Mouse (Mus musculus) kidney, embryonic 14.5 days (tissue): ENCODE results near the gene Gsdma2. TPM values are rescaled to one million over a fixed set of nuclear protein-coding genes. Genes with fewer than 3 reads are reported as not detected.
"Not testable (repeated sequence)": the region's sequence is repeated elsewhere in the genome, so short reads cannot be mapped to it uniquely, and the experiment has no call there.

Source experiments
- ATAC-seq: fragments of 200-750 bp; cut with Nextera tagmentation; 2 replicates; pipeline ENCODE4 v1.8.0; 2017; ENCODE audit warnings: moderate number of reproducible peaks, mild to moderate bottlenecking, moderate TSS enrichment, moderate library complexity; ENCODE audit not compliant: low FRiP score, low TSS enrichment
- H3K27ac ChIP-seq: fragments of 300-500 bp; sonication (generic); 2 replicates; pipeline ENCODE4 v1.5.1; 2014; ENCODE audit warnings: low read depth, mild to moderate bottlenecking, low read length, moderate library complexity, mixed read lengths
- H3K27me3 ChIP-seq: fragments of 300-500 bp; sonication (generic); 2 replicates; pipeline ENCODE4 v1.6.1; 2014; ENCODE audit warnings: mild to moderate bottlenecking, low read length; ENCODE audit not compliant: control insufficient read depth, insufficient read depth
- H3K36me3 ChIP-seq: fragments of 300-500 bp; sonication (generic); 2 replicates; pipeline ENCODE4 v1.6.1; 2014; ENCODE audit warnings: low read length, mixed read lengths; ENCODE audit not compliant: control insufficient read depth, insufficient read depth
- H3K4me1 ChIP-seq: fragments of 300-500 bp; sonication (generic); 2 replicates; pipeline ENCODE4 v1.6.1; 2014; ENCODE audit warnings: low read length, mixed read lengths; ENCODE audit not compliant: control insufficient read depth, insufficient read depth
- H3K4me2 ChIP-seq: fragments of 300-500 bp; sonication (generic); replicated peaks from 2 replicates; pipeline ENCODE4 v1.6.1; 2014; ENCODE audit warnings: low read depth, mild to moderate bottlenecking, low read length
- H3K4me3 ChIP-seq: fragments of 300-500 bp; sonication (generic); 2 replicates; pipeline ENCODE4 v1.5.1; 2014; ENCODE audit warnings: mild to moderate bottlenecking, low read length
- H3K9ac ChIP-seq: fragments of 300-500 bp; sonication (generic); 2 replicates; pipeline ENCODE4 v1.6.1; 2014; ENCODE audit warnings: low read depth, mild to moderate bottlenecking, low read length, moderate library complexity
- H3K9me3 ChIP-seq: fragments of 300-500 bp; sonication (generic); 2 replicates; pipeline ENCODE4 v1.6.1; 2016; ENCODE audit warnings: low read length; ENCODE audit not compliant: control insufficient read depth
- whole genome bisulfite sequencing: fragments of 180-500 bp; shearing (Covaris S2); extraction: QIAGEN DNeasy Blood & Tissue Kit; methylation state at CpG from one replicate; pipeline ENCODE4 v1.1.7; 2014; 5-methylcytosine and 5-hydroxymethylcytosine counted together
- polyA plus RNA-seq: library from polyadenylated mRNA; unstranded; fragments of >200 nt; fragmentation: Nextera tagmentation; extraction: Ambion mirVana; gene quantifications from 2 replicates; pipeline ENCODE4 v1.2.1, GENCODE M21; 2014

Gene Gsdma2
- polyA plus RNA-seq: not detected in 2 replicates

- Histone ChIP-seq H3K4me3 (no peak within 1 kb of the TSS), H3K27me3 (no peaks in the 10 kb centered on the region), H3K4me2 (no peak within 1 kb of the TSS), H3K36me3 (no peaks in the 10 kb centered on the region), H3K9me3 (no peaks in the 10 kb centered on the region), H3K27ac (no peak within 1 kb of the TSS), H3K9ac (no peak within 1 kb of the TSS), H3K4me1 (no peaks in the 10 kb centered on the region)
- ATAC-seq: no peak
- 63% methylated on average over 2 of the region's 2 CpGs for WGBS
Measured at GRCm38 (mm10) chr11:98646459-98646858, at the start of gene Gsdma2. Gsdma2 (plus strand) TSS chr11:98646759.

DNA sequence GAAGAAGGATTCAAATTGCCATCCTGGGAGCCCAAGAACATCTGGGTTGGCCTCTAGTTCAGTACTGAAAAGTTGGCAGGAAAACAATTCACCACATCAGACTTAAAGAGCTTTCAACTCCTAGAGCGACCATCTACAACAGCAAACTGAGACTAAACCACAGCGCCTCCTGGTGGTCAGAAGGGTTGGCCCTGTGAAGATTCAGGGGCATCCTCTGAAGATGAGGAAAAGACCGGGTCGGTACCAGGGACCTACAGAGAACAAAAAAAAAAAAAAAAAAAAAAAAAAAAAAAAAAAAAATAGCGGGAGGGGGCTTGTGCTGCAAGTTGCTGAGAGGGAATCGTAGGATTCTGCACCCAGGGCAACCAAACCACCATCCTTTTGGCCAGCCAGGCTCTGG is 49.2 kb upstream of the Gsdma2 start:
- 0 out of 2 replicates have a peak, but pooled peaks have one; percentile 43 for ATAC-seq
- 45% methylated on average over 6 of the region's 6 CpGs for WGBS
- Histone ChIP-seq H3K4me2 (no peak overlapping the region), H3K4me1 (0 out of 2 replicates have a peak, but pooled peaks cover 8% of the 10 kb centered on the region), H3K36me3 (no peaks in the 10 kb centered on the region), H3K27me3 (peaks cover 18% of the 10 kb centered on the region), H3K27ac (no peak overlapping the region), H3K9me3 (no peaks in the 10 kb centered on the region), H3K9ac (no peak overlapping the region), H3K4me3 (no peak overlapping the region)

DNA sequence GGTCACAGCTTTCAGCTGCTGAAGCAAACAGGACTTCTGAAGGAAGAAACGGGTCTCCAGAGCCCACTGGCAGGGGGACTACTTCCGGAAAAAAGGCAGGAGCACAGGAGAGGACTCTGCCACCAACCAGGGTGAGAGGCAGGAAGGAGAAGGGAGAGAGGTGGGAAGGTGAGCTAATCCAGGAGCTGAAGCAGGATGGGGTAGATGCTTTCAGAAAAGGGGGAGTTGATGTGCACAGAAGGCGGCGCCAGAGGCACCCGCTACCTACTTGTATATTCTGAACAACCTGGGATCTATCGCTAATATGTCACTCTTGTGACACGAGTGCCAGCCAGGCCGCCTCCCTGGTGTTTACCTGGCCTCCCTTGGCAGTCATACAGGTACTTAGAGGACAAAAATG is 48.6 kb upstream of the Gsdma2 start, which contains the start of gene Lrrc3c:
Gene Lrrc3c (plus strand): TSS at position 301 of the 400 bp plus-strand sequence.
- Histone ChIP-seq H3K9me3 (no peaks in the 10 kb centered on the region), H3K4me3 (no peak within 1 kb of the TSS), H3K27ac (no peak within 1 kb of the TSS), H3K36me3 (no peaks in the 10 kb centered on the region), H3K4me1 (0 out of 2 replicates have a peak, but pooled peaks cover 10% of the 10 kb centered on the region), H3K4me2 (no peak within 1 kb of the TSS), H3K27me3 (peaks cover 18% of the 10 kb centered on the region), H3K9ac (no peak within 1 kb of the TSS)
- ATAC-seq: no peak
- 88% methylated on average over 8 of the region's 8 CpGs for WGBS

DNA sequence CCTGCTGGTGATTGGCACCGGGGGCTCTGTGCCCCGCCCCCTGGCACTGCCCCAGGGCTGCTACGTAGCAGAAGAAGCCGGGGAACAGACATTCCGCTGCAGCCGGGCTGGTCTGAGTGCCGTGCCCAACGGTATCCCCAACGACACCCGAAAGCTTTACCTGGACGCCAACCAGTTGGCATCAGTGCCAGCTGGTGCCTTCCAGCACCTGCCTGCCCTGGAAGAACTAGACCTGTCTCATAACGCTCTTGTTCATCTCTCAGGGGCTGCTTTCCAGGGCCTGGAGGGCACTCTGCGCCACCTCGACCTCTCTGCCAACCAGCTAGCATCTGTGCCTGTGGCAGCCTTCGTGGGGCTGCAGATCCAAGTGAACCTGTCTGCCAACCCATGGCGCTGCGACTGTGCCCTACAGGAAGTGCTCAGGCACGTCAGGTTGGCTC is 47.7 kb upstream of the Gsdma2 start:
- H3K4me1 ChIP-seq: 0 out of 2 replicates have a peak, but pooled peaks cover 10% of the 10 kb centered on the region
- no peak overlapping the region for H3K4me3 ChIP-seq
- no peaks in the 10 kb centered on the region for H3K36me3 ChIP-seq
- 63% methylated on average over 18 of the region's 18 CpGs for WGBS
- no peak for ATAC-seq
- H3K9ac ChIP-seq: no peak overlapping the region
- no peak overlapping the region for H3K4me2 ChIP-seq
- H3K27me3 ChIP-seq: peaks cover 23% of the 10 kb centered on the region
- no peaks in the 10 kb centered on the region for H3K9me3 ChIP-seq
- H3K27ac ChIP-seq: no peak overlapping the region

DNA sequence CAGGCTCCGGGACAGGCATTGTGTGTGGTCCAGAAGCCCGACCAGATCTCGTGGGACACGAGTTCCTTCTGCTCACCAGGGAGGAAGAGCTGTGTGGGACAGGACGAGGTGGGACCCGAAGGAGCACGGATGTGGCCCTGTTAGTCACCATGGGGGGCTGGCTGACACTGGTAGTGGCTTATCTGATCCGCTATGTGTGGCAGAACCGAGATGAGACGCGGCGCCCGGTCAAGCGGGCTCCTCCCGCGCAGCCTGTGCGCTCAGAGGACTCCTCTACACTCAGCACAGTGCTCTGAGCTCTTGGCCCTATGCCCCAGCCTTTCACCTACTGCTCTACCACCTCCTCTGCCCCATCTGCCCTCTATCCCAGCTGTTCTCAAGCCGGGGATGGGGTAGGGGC is 47.3 kb upstream of the Gsdma2 start:
- no peaks in the 10 kb centered on the region for H3K9me3 ChIP-seq
- ATAC-seq: no peak
- no peaks in the 10 kb centered on the region for H3K36me3 ChIP-seq
- no peak overlapping the region for H3K4me3 ChIP-seq
- H3K4me2 ChIP-seq: no peak overlapping the region
- peaks cover 20% of the 10 kb centered on the region for H3K27me3 ChIP-seq
- 0 out of 2 replicates have a peak, but pooled peaks cover 10% of the 10 kb centered on the region for H3K4me1 ChIP-seq
- H3K27ac ChIP-seq: no peak overlapping the region
- 30% methylated on average over 18 of the region's 18 CpGs for WGBS
- H3K9ac ChIP-seq: no peak overlapping the region

GRCm38 (mm10) chr11:98602090-98602690 is 44.4 kb upstream of the Gsdma2 start:
- peaks cover 20% of the 10 kb centered on the region for H3K27me3 ChIP-seq
- 0 out of 2 replicates have a peak, but pooled peaks cover 10% of the 10 kb centered on the region for H3K4me1 ChIP-seq
- no peaks in the 10 kb centered on the region for H3K36me3 ChIP-seq
- peak overlapping the region; percentile 35 for H3K4me3 ChIP-seq
- peak overlapping the region; percentile 45 for H3K4me2 ChIP-seq
- no peak overlapping the region for H3K27ac ChIP-seq
- 1% methylated on average over 20 of the region's 20 CpGs for WGBS
- no peaks in the 10 kb centered on the region for H3K9me3 ChIP-seq
- ATAC-seq: peak; percentile 73
- H3K9ac ChIP-seq: no peak overlapping the region

- Histone ChIP-seq H3K36me3 (no peaks in the 10 kb centered on the region), H3K9ac (no peak overlapping the region), H3K9me3 (no peaks in the 10 kb centered on the region), H3K4me3 (no peak overlapping the region), H3K4me1 (0 out of 2 replicates have a peak, but pooled peaks cover 10% of the 10 kb centered on the region), H3K27ac (no peak overlapping the region), H3K27me3 (peaks cover 13% of the 10 kb centered on the region), H3K4me2 (no peak overlapping the region)
- no peak for ATAC-seq
- WGBS: 87% methylated on average over 2 of the region's 2 CpGs
Measured at GRCm38 (mm10) chr11:98603953-98604352, 42.6 kb upstream of the Gsdma2 start.

DNA sequence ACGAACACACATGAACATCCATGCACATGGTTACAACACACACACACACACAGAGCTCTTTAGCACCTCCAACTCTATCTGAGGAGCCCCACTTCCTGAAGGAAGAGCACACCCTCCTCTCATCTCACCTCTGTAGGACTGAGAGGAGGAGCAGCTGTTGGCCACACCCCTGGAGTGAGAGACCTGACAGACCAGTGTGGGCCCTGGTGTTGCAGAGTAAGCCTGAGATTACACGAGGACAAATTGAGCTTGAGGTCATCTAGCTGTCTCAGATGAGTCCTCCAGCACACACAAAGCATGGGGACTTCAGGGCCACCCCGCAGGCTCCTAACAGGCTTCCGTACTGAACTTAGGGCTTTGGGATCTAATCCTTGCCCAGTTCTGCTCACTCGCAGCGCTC is 41.6 kb upstream of the Gsdma2 start:
- H3K4me3 ChIP-seq, H3K9me3 ChIP-seq, H3K9ac ChIP-seq, H3K27ac ChIP-seq, H3K36me3 ChIP-seq, H3K27me3 ChIP-seq, H3K4me2 ChIP-seq, ATAC-seq: not testable (repeated sequence)
- 0 out of 2 replicates have a peak, but pooled peaks cover 10% of the 10 kb centered on the region for H3K4me1 ChIP-seq
- WGBS: 69% methylated on average over 6 of the region's 6 CpGs

DNA sequence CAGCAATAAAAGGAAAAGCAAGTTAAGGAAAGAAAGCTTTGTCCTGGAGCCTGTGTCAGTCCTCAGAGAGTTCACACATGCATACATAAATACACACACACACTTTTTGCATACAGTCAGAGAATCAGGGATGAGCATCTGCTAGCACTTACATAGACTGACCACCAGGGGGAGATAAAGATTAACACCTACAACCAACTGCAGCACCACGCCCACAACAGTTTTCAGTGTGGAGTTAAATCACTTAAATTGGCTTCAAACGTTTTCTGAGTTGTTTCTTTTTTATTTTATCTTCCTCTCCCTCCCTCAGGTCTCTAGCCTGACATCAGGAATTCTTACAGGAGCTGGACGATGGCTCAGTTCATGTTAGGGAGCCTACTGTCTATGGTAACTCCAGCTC is 39.8 kb upstream of the Gsdma2 start:
- Histone ChIP-seq H3K27ac (no peak overlapping the region), H3K27me3 (peaks cover 5% of the 10 kb centered on the region; the same call in 1 of the 2 replicates), H3K9me3 (no peaks in the 10 kb centered on the region), H3K4me2 (no peak overlapping the region), H3K4me1 (0 out of 2 replicates have a peak, but pooled peaks cover 8% of the 10 kb centered on the region), H3K36me3 (no peaks in the 10 kb centered on the region), H3K9ac (no peak overlapping the region), H3K4me3 (no peak overlapping the region)
- WGBS: 7% methylated on average over 3 of the region's 3 CpGs
- no peak for ATAC-seq
